In the genomic region with DNA sequence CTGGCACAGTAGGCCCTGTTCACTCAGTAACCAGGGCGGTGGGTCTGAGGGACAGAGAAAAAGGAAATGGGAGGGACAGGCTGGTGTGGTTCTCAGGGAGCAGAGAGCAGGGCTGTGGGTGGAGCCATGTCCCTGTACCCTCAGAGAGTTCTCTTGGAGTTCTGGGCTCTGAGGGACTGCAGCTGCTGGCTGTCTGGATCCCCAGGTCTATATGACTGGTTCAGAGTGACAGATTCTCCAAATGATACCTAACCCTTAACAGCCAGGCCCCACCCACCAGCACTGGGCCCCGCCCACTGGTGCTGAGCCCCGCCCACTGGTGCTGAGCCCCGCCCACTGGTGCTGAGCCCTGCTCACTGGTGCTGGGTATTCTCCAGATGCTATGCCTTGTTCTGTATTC, we compare ENCODE assay signal across 11 mouse cellular contexts. TPM values are rescaled to one million over a fixed set of nuclear protein-coding genes. Genes with fewer than 3 reads are reported as not detected.
DNase-seq lines count a peak whose midpoint lies in the region; ATAC-seq lines count a peak whose summit lies in the region.
"Had no signal": no experiment of that assay in that cellular context is flagged by ENCODE, and none has a peak within 500 bp of the region (broad histone marks: within the 10 kb centered on the region; RNA-seq: fewer than 3 reads in every experiment).

No protein-coding gene starts in this region.

- no peaks in the 10 kb centered on the region for H3K36me3 ChIP-seq in forebrain, embryonic 10.5 days (replicated peaks)
- H3K36me3 ChIP-seq in forebrain, embryonic 14.5 days (ENCODE audit: control insufficient read depth, insufficient read depth, low read length): no peaks in the 10 kb centered on the region
- H3K36me3 ChIP-seq in intestine, embryonic 16.5 days (ENCODE audit: control insufficient read depth, insufficient read depth, low read length): no peaks in the 10 kb centered on the region
- H3K36me3 ChIP-seq: limb, embryonic 12.5 days had no signal

- peaks cover 6% of the 10 kb centered on the region for H3K9me3 ChIP-seq in forebrain, embryonic 10.5 days
- H3K9me3 ChIP-seq in forebrain, embryonic 14.5 days (replicated peaks; ENCODE audit: control insufficient read depth, low read length): no peaks in the 10 kb centered on the region
- H3K9me3 ChIP-seq in intestine, embryonic 16.5 days (ENCODE audit: control insufficient read depth, low read length): no peaks in the 10 kb centered on the region

- no peak for ATAC-seq in forebrain, embryonic 14.5 days
- peak; percentile 62 for ATAC-seq in megakaryocyte-erythroid progenitor cell, adult 5-6 weeks (replicated peaks; ENCODE audit: low FRiP score, low TSS enrichment, poor library complexity, severe bottlenecking)
- no peak for ATAC-seq in intestine, embryonic 16.5 days

- 0 out of 2 replicates have a peak, but pooled peaks cover 5% of the 10 kb centered on the region for H3K4me1 ChIP-seq in forebrain, embryonic 10.5 days
- H3K4me1 ChIP-seq in forebrain, embryonic 14.5 days (ENCODE audit: control insufficient read depth, insufficient read depth, low read length): no peaks in the 10 kb centered on the region
- H3K4me1 ChIP-seq in intestine, embryonic 16.5 days (ENCODE audit: control insufficient read depth, insufficient read depth, low read length): no peaks in the 10 kb centered on the region
- H3K4me1 ChIP-seq: limb, embryonic 12.5 days had no signal

- H3K4me2 ChIP-seq in forebrain, embryonic 14.5 days (ENCODE audit: low read length): no peak overlapping the region
- H3K4me2 ChIP-seq in intestine, embryonic 16.5 days (ENCODE audit: low read depth, low read length): no peak overlapping the region
- H3K4me2 ChIP-seq: limb, embryonic 12.5 days had no signal

- H3K9ac ChIP-seq in forebrain, embryonic 14.5 days (ENCODE audit: low read length): no peak overlapping the region
- H3K9ac ChIP-seq in intestine, embryonic 16.5 days (ENCODE audit: low read depth, low read length): no peak overlapping the region
- H3K9ac ChIP-seq: limb, embryonic 12.5 days had no signal

- WGBS in forebrain, embryonic 10.5 days: 62% methylated on average over 4 of the region's 4 CpGs
- WGBS in forebrain, embryonic 14.5 days: 48% methylated on average over 4 of the region's 4 CpGs
- 49% methylated on average over 4 of the region's 4 CpGs for WGBS in intestine, embryonic 16.5 days

- 0 out of 2 replicates have a peak overlapping the region, but pooled peaks have one; percentile 5 for H3K27ac ChIP-seq in forebrain, embryonic 10.5 days
- no peak overlapping the region for H3K27ac ChIP-seq in forebrain, embryonic 14.5 days (ENCODE audit: low read depth, low read length)
- H3K27ac ChIP-seq in intestine, embryonic 16.5 days (ENCODE audit: low read length): no peak overlapping the region
- H3K27ac ChIP-seq: limb, embryonic 12.5 days had no signal

- no peak overlapping the region for H3K4me3 ChIP-seq in forebrain, embryonic 10.5 days
- H3K4me3 ChIP-seq in forebrain, embryonic 14.5 days (ENCODE audit: low read depth, low read length): no peak overlapping the region
- H3K4me3 ChIP-seq in intestine, embryonic 16.5 days (ENCODE audit: low read length): no peak overlapping the region
- H3K4me3 ChIP-seq: limb, embryonic 12.5 days had no signal

- H3K27me3 ChIP-seq in forebrain, embryonic 10.5 days (ENCODE audit: poor library complexity, severe bottlenecking): no peaks in the 10 kb centered on the region
- no peaks in the 10 kb centered on the region for H3K27me3 ChIP-seq in forebrain, embryonic 14.5 days (replicated peaks; ENCODE audit: control insufficient read depth, insufficient read depth, low read length)
- no peaks in the 10 kb centered on the region for H3K27me3 ChIP-seq in intestine, embryonic 16.5 days (replicated peaks; ENCODE audit: control insufficient read depth, insufficient read depth, low read length)
- H3K27me3 ChIP-seq: limb, embryonic 12.5 days had no signal

- no peak for DNase-seq in forebrain, embryonic 10.5 days (ENCODE audit: extremely low spot score, low spot score)
- DNase-seq in forebrain, embryonic 14.5 days (ENCODE audit: low spot score): no peak
- DNase-seq in adrenal gland, postnatal 14 days: peak; percentile 56
- DNase-seq in kidney, postnatal 4 days: peak; percentile 46 to 54
- DNase-seq in cerebellum, postnatal 25 days: no peak
- DNase-seq in layer of hippocampus, postnatal 14 days (ENCODE audit: low spot score in 2 of 2): no peak

RNA-seq across cellular contexts. Expression of gene Cyth4, which starts 0.9 kb away (rescaled TPM):
- polyA plus RNA-seq in forebrain, embryonic 10.5 days (2016; fragmentation: Nextera tagmentation; extraction: Ambion mirVana): 4.5 TPM in 2 replicates
- polyA plus RNA-seq in forebrain, embryonic 14.5 days (2014; fragmentation: Nextera tagmentation; extraction: Ambion mirVana): 2.4 and 2.7 TPM in 2 replicates
- total RNA-seq in adrenal gland, postnatal 14 days (2021): 4.6 and 12.8 TPM in 2 replicates
- total RNA-seq in megakaryocyte-erythroid progenitor cell, adult 5-6 weeks (2014; fragmentation: Nextera tagmentation): 7.0 and 18.8 TPM in 2 replicates
- 12.9 and 13.1 TPM in 2 replicates for total RNA-seq in megakaryocyte-erythroid progenitor cell, adult 5-6 weeks (2017)
- 7.2 and 8.5 TPM in 2 replicates for polyA plus RNA-seq in intestine, embryonic 16.5 days (2015; fragmentation: Nextera tagmentation; extraction: Ambion mirVana)
- total RNA-seq in layer of hippocampus, postnatal 14 days (2021): 10 to 100 TPM; 16.9 to 18.0 TPM

RNA-seq across cellular contexts. Expression of gene Rac2, which starts 25.1 kb away (rescaled TPM):
- polyA plus RNA-seq in forebrain, embryonic 10.5 days (2016; fragmentation: Nextera tagmentation; extraction: Ambion mirVana): 3.1 and 6.1 TPM in 2 replicates
- polyA plus RNA-seq in forebrain, embryonic 14.5 days (2014; fragmentation: Nextera tagmentation; extraction: Ambion mirVana): 3.5 and 5.9 TPM in 2 replicates
- total RNA-seq in adrenal gland, postnatal 14 days (2021): 9.0 and 44.5 TPM in 2 replicates
- total RNA-seq in megakaryocyte-erythroid progenitor cell, adult 5-6 weeks (2014; fragmentation: Nextera tagmentation): 134 and 169 TPM in 2 replicates
- total RNA-seq in megakaryocyte-erythroid progenitor cell, adult 5-6 weeks (2017): 33.0 and 80.9 TPM in 2 replicates
- 19.9 and 25.1 TPM in 2 replicates for polyA plus RNA-seq in intestine, embryonic 16.5 days (2015; fragmentation: Nextera tagmentation; extraction: Ambion mirVana)
- total RNA-seq in layer of hippocampus, postnatal 14 days (2021): 1 to 10 TPM; 2.5 to 3.5 TPM
- polyA plus RNA-seq: C2C12 had no signal

RNA-seq across cellular contexts. Expression of gene Sstr3, which starts 53.2 kb away (rescaled TPM):
- 0.09 TPM in 1 of 2 replicates, not detected in the other for polyA plus RNA-seq in forebrain, embryonic 10.5 days (2016; fragmentation: Nextera tagmentation; extraction: Ambion mirVana)
- polyA plus RNA-seq in forebrain, embryonic 14.5 days (2014; fragmentation: Nextera tagmentation; extraction: Ambion mirVana): 0.64 and 0.91 TPM in 2 replicates
- 0.56 and 0.98 TPM in 2 replicates for total RNA-seq in adrenal gland, postnatal 14 days (2021)
- total RNA-seq in megakaryocyte-erythroid progenitor cell, adult 5-6 weeks (2014; fragmentation: Nextera tagmentation): not detected in 2 replicates
- total RNA-seq in megakaryocyte-erythroid progenitor cell, adult 5-6 weeks (2017): not detected in 2 replicates
- 0.23 and 0.24 TPM in 2 replicates for polyA plus RNA-seq in intestine, embryonic 16.5 days (2015; fragmentation: Nextera tagmentation; extraction: Ambion mirVana)
- 10 to 100 TPM; 22.9 to 23.9 TPM for total RNA-seq in layer of hippocampus, postnatal 14 days (2021)
- polyA plus RNA-seq: C2C12; embryonic facial prominence, embryonic 11.5 days had no signal

Comparison
In these comparisons a context has a peak if more than half of its experiments do, and no peak if none do; other contexts are left out.
1. DNase-seq: peak in adrenal gland, postnatal 14 days (single experiment) and kidney, postnatal 4 days (2 of 2); none in forebrain, embryonic 10.5 days (single experiment), forebrain, embryonic 14.5 days (single experiment), cerebellum, postnatal 25 days (0 of 2) and layer of hippocampus, postnatal 14 days (0 of 2).
2. RNA of gene Sstr3, which starts 53.2 kb away (total RNA-seq): 22.9 to 23.9 TPM in layer of hippocampus, postnatal 14 days; 0.56 to 0.98 TPM in adrenal gland, postnatal 14 days and not detected in megakaryocyte-erythroid progenitor cell, adult 5-6 weeks; every median in the first group is over 10 times any median in the second.